Mouse (Mus musculus) heart, postnatal 0 days (tissue): ENCODE data around the gene Sema3c.

ENCODE experiments used
- CTCF ChIP-seq: IDR thresholded peaks from 2 replicates; pipeline ENCODE4 v1.5.1; 2016; ENCODE audit warnings: antibody characterized with exemption, control low read depth, low read depth
- EP300 ChIP-seq: IDR thresholded peaks from 2 replicates; pipeline ENCODE4 v1.6.1; 2016; ENCODE audit warnings: antibody characterized with exemption, low read depth

GRCm38 (mm10) chr5:17689121-17689520, 115.0 kb downstream of the Sema3c start:
- no peak for TF ChIP-seq EP300
- TF ChIP-seq CTCF = no peak
